Mouse (Mus musculus): ENCODE data around the gene Ddx52.

Ddx52 gene

DNA sequence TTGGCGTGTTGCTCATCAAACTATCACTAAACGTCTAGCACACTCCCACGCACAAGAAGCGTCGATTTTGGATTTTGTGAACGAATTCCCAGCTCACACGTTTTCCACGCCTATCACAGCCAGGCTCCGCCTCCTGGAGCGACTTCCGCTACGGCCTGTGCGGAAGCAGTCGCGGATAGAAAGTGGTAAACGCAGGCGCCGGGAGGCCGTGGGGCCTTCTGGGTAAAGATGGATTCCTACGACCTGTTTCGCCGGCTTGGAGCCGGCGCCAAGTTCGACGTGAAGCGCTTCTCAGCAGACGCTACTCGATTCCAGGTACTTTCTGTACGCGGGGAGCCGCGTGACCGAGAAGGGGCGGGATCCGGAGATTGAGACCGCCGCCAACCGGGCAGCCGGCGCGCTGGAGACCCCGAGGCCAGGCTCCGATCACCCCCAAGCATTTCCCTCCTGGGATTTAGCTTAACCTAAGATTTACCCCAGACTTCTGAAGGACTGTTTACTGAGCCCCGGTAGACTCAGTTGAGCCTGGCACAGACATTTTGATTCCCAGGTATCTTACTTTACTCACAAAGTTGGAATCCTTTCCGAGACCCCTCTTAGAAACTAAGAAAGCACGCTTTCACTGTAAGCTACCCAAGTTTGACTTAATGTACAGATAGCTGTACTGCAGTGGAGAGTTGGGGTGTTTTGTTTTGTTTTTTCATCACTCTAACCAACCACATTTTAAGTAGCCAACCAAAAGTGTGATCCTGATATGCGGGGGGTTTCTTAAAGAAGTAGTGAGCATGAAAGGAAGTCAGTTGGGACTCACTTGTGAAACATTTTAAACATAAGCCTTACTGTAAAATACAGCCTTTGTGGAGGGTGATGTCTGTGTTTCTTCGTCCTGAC, at the start of gene Ddx52:
Ddx52 (plus strand) TSS at position 113 of the 891 bp plus-strand sequence.
- peak; percentile 86 for DNase-seq (ENCODE audit: low read depth, low spot score)

DNA sequence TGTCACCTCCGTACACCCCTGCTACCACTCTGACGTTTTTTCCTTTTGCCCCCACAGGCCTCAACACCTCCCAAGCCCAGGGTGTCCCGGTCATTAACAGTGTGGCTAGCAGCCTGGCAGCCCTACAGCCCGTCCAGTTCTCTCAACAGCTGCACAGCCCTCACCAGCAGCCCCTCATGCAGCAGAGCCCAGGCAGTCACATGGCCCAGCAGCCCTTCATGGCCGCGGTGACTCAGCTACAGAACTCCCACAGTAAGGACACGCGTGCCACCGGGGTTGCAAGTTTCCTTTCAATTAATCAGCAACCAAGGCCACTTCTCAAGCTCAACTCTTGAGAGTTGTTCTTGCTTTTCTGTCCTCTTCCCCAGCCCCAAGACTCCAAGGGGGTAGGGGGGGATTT, 48.5 kb upstream of the Ddx52 start:
- DNase-seq (ENCODE audit: low read depth, low spot score): no peak

DNA sequence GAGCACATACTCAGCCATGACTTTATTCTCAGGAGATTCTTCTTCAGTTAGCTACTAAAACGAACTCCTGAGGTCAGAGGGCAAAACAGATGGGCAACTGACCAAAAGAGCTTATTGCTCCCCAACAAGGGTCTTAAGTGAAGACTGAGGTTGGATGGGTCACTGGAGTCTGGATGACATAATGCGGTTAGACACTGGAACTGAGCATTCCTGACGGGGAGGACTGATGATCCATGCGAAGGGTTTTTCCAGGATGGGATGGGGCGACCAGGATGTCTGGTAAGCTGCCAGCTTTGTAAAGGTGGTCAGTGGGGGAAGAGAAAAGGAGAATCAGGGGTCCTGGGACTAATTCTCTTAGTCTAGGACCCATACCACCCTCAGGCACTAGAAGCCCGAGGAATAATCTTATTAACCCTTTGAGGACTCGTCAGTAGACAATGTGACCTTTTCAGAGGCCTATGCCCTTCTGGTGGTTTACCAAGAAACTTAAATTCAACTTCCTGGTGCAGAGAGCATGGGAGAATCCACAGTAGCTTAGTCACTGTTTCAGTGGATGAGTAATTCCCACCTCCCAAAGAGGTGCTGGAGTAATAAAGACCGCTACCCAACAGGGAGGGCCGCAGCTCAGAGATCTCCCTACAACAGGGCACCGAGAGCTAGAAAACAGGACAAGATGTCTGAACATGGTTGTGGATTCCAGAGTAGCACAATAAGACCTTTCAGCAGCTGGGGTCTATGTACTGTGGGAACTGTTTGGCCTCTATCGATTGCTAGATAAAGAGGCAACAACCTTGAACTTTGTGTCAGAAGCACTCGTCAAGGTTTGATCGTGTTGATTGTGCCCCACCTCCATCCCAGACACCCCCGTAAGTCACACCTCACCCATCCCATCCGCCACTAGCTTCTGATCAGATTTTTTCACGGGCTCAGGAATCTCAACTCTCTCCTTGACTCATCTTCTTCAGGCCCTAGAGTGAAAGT, 45.1 kb upstream of the Ddx52 start:
- DNase-seq (ENCODE audit: low read depth, low spot score): no peak

DNA sequence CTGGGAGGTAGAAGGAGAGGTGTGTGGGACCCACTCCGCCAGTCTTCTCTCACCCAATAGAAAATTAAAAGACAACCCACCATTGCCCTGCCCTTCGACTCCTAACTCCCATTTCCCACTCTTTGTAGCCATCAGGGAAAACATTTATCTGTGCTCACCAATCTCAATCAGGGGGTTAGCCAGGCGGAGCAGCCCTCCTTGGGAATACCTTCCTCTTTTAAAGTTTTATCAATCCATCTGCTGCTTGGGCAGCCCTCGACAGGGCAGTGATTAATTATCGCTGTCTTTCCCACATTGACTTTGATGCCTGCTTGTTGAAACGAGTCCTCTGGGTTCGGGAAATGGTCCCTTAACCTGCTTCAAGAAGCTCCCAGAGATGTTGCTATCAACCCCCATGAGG, 44.3 kb upstream of the Ddx52 start:
- DNase-seq (ENCODE audit: low read depth, low spot score): no peak

DNA sequence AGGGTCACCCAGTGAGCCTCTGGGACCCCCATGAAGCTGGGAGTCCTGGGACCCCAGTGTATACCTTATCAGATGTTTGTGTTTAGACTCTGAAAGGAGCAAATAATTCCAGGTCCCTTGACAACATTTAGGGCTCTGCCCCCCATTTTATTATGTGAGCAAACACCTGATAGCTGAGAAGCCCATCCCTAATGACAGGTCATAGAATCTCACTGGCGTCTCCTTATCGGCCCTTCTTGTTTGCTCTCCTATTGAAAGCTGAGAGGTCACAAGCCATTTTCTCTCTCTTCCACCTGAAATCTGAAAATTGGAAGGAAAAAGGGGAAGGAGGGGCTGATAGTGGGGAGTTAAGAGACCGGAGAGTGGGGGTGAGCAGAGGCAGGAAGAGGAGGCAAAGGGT, 39.0 kb upstream of the Ddx52 start:
- no peak for DNase-seq (ENCODE audit: low read depth, low spot score)

DNA sequence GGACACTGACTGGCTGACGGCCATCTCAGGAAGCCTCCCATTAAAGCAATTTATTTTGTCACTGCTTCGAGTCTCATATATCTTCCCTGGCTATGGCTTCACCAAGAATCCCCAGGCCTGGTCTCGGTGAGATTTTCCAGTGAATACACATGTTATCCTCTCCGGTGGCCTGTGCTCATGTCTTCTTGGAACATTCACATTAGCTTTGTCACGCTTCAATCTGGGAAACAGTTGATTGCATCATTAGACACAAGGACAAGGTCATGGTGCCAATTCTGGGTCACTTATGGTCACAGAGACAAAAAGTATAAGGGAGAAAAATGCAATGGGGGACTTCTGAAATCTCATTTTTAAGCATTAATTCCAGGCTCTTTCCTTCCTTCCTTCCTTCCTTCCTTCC, 36.1 kb upstream of the Ddx52 start:
- no peak for DNase-seq (ENCODE audit: low read depth, low spot score)

DNA sequence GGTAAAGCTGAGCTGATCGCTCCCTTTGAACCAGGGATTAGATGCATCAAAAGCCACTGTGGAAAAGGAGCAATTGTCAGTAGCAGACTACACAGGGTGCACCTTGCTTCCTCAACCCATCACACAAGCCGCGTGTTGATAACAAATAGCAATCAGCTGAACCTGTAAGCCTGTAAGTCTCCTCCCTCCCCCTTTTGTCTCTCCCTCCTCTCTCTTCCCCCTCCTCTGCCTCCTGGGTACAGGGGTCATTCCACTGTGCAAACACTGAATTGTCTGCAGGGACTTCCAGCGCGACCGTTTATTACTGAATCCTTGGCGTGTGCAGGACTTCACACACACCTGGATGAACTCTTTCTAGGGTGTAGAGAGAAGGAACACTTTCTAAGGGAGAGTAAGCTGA, 33.5 kb upstream of the Ddx52 start:
- no peak for DNase-seq (ENCODE audit: low read depth, low spot score)

DNA sequence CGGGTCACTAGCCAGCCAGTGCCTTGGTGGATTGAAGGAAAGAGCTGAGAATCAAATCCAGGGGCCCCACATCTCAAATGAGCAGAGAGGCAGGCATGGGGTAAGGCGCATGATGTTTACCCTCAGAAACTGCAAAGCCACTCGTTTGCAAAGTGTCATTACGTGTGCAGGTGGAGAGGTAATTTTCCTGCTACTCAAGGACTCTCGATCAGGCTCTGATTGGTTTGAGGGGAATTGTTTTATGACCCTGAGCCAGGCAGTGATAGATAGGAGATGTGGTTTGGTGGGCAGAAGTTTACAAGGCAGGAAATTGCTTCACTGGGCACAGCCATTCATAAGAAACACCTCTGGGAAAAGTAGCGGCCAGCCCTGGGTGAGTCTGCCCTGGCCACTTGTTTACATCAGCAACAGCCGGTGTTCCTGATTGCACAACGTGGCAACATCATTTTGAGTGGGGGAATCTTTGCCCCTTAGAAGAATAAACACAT, 28.0 kb upstream of the Ddx52 start:
- no peak for DNase-seq (ENCODE audit: low read depth, low spot score)

DNA sequence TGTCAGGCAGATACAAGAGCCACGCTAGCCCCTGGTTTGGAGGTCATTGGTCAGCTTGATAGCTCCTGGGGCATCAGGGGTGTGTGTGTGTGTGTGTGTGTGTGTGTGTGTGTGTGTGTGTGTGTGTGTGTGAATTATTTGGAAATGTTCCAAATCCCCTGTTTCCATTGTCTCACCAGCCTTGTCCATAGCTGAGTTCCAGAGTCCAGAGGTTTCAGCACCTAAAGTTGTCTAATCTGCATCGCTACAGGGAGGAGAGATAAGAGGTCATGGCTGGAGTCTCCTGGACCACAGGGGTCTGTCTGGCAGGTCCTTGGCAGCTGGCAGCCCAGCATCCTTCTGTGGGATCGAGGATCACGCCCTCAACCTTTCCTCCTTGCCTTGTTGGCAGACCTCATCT, 27.4 kb upstream of the Ddx52 start:
- DNase-seq (ENCODE audit: low read depth, low spot score): no peak

DNA sequence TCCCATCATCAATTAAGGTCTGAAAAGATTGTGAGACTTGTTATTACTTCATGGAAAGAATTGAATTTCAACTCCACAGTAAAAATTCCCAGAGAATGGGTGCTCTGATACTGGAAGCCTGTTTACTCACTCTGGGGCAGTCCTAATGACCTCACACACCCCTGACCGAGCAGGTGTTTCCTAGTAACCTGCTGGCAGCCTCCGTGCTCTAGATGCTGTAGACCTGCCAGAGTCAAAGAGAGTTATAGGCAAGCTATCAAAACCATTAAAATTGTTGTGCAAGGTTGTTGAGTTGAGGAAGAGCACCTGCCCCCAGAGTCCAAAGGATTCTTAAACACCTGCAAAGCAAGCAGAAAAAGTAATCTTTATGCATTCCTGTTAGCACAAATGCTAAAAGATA, 19.3 kb upstream of the Ddx52 start:
- no peak for DNase-seq (ENCODE audit: low read depth, low spot score)

DNA sequence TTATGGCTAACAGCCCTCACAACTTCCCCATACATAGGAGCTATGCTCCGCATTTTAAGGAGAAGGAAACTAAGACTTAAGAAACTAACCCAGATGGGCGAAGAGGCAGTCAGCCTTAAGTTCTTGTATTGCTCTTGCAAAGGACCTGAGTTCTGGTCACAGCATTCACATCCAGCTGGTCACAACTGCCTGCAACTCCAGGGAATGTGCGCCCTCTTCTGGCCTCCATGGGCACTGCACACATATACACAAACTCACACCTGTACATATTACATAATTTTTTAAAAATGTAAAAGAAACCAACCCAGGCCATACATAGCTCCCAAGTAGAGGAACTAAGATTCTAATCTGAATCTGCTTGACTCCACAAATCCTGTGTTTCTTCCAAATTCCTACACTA, 14.8 kb upstream of the Ddx52 start:
- DNase-seq (ENCODE audit: low read depth, low spot score): peak; percentile 48

DNA sequence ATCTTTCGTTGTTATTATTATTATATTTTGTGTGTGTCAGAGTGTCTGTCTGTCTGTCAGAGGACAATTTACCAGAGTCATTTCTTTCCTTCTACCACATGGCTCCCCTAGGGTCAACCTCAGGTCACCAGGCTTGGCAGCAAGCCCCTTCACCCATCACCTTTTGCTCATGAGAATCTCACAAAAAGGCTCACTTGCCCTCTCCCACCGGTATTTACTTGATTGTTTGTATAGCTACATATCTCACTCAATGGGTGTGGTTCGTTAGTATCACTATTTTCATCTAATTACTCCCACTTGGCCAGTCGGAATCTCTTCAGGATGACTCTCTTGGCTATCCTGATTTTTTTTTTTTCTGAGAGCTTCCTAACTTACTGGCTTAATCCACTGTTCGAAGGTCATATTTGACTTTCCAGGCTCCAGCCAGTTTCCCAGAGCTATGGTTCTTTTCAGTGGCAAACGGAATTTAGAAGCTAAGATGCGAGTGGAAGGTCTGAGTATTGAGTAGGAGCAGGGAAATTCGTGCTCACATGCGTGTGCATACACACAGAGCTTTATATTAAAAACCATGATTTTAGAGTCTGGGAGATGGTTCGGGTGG, 9.3 kb upstream of the Ddx52 start:
- no peak for DNase-seq (ENCODE audit: low read depth, low spot score)

DNA sequence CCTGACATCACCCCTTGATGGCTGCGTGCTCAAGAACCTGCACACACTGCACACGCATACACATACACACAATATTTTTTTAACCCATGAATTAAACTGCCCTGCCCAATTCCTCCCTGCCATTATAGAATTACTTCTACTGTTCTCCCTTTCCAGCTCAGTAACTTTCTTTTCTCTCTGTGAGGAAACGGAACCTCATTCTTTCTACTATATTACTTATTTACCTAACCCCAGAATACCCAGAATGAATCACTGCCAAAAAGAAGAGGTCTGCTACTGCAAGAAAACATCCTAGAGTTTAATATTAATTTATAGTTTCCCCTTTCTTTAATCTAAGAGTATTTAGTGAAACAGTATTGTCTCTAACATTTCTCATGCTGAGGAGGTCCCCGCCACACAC, 8.5 kb upstream of the Ddx52 start:
- no peak for DNase-seq (ENCODE audit: low read depth, low spot score)

DNA sequence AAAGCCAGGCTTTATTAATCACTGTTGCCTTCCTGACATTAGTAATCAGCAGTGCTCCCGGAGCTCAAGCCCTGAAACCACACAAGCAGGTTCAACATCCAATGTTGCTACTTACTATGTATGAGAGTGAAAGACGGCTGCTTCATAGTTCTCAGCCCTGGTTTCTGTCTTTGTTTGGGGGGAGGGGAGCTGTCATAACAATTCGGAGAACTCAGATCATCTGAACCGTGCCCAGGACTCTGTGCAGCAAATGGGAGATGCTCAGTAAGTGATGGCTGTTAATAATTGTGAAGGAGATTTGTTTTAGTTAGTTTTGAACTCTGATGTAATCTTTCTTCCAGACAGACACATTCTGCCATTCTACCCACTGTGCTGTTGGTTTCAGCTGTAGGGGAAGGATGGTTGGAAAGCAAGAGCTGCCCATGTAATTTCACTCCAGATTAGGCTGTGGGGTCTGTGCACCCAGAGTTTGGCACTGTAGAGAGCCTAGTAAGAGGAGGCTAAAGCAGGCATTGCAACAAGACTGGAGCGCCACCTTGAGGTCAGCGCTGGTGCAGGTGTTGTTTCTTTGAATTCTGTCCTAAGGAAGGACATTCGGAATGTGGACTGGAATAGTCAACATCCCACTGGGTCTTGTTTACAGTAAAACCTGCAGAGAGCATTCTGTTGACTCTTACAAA, 5.7 kb upstream of the Ddx52 start:
- peak; percentile 80 for DNase-seq (ENCODE audit: low read depth, low spot score)

DNA sequence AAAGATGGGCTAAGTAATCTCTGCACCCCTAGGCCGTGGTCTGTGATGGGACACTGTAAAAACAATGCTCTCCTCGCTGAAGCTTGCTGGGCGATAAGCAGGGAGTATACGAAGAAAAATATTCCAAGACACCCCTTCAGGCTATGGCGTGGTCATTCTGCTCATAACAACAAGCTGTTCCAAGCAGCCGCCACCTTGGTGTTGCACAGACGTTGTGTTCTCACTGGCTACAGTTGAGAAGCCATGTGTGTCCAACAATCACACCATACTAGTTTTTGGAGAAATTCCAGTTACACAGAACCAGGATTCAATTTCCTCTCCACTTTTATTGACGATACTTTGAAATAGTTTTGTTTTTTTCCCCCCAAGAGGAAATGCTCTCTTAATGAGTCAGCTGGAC, 3.3 kb upstream of the Ddx52 start:
- DNase-seq (ENCODE audit: low read depth, low spot score): no peak

DNA sequence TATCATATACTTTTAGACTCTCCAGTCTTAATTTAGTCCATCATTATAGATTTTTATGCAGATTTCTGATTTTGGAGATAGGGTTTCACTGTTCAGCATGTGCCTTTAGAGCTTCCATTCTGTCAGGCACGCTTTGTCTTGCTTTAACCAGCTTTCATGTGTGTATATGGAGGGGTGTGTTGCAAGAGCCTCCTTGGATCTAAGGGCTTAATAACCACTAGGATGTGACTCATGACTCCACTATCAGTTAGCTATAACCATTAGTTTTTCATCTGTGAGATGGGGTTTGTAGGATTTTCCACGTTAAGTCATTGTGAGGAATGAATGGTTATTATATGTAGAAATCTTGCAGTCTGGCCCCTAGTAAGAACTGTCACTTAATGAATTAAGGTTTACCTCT, 15.0 kb downstream of the Ddx52 start:
- no peak for DNase-seq (ENCODE audit: low read depth, low spot score)

DNA sequence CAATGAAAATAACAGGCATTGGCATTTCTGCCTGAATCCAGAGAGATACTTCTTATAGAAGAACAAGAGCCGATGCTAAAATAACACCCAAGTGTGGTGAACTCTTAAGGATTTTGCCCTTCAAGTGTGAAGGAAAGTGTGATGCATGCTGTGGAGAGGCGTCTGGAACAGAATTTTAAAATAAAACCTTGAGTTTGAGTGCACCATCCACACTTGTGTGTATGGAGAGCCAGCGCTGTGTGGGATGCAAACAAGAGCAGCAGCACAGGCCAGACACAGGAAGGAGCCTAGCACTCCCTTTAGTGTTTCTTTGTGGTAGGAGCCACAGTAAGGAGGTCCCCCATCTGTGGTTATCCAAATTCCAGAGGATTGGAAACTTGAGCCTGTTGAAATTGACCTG, 20.1 kb downstream of the Ddx52 start:
- DNase-seq (ENCODE audit: low read depth, low spot score): no peak

DNA sequence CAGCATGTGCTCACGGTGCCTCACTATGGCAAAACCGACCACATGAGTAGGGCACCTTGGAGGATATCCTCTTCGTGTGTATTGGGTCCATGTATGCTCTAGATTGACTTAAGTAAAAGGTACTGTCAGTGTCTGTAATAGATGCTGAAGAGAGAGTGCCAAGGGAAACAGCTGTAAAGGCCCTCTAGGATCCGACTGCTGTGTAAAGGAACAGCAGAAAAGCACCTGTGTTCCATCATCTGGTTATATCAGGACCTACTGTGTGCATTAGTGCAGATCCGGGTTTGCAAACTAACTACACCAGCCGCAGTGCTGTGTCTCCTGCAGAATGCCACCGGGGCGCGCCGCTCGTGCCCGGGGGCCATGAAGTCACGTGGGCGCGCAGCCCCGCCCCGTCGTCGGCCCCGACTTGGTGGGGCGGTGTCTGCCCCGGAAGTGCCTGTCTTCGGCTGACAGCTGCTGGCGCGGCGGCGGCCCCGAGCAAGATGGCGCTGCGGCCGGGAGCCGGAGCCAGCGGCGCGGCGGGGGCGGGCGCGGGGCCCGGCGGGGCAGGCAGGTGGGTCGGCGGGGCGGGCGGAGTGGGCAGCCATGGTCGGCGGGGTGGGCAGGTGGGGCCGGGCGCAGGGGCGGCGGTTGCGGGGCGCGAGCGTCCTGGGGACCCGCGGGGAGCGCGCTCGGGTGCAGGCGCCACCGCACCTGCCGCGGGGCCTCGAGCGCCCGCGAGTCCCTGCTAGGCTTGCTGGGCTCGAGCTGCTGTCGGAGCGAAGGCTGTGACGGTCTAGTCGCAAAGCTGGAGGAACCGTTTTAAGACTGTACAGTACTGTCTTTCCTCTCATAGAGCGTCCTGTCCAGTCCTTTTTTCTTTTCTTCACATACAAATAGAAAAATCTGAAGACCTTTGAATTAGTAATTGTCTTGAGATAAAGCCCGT, 22.4 kb downstream of the Ddx52 start, which contains the start of gene Synrg:
Synrg (plus strand) TSS at position 438 of the 931 bp plus-strand sequence.
- DNase-seq (ENCODE audit: low read depth, low spot score): peak; percentile 79

DNA sequence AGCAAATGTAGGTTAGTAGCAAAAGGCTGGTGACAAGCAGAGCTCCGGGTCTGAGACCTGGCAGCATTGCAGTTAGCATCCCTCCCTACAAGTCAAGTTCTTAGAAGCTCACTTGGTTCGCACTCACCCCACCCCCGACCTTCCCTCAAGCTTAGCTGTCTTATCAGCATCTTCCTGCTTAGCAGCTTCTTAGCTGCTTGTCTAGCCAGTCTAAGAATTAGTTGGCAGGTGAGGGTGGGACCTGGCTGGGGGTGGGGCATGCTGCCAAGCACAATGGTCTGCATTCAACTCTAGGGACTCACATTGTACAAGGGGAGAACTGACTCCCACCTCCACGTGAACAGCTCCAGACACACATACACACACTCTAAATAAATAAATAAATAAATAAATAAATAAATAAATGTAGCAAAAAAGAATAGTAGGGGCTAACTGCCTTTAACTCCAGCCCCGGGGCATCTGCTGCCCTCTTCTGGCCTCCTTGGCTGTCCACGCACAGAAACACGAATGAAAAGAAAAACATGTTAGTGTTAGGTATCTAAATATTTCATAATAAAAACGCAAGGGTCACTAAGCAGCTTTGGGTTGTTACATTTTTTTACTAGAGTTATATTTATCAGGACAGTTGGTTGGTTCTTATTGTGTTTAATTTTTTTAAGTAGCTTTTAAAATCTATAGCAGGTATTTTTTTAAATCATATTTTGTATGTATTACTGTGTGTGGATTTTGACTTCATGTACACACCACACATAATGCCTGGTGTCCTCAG, 25.8 kb downstream of the Ddx52 start:
- no peak for DNase-seq (ENCODE audit: low read depth, low spot score)
